Mouse (Mus musculus) adipocyte (in vitro differentiated cells): ENCODE results near the gene Hes2.

Experiments used
- DNase-seq: peaks from one replicate; pipeline ENCODE4 v3.0.0-alpha.2; 2016; ENCODE audit warnings: low spot score

Hes2 gene

DNA sequence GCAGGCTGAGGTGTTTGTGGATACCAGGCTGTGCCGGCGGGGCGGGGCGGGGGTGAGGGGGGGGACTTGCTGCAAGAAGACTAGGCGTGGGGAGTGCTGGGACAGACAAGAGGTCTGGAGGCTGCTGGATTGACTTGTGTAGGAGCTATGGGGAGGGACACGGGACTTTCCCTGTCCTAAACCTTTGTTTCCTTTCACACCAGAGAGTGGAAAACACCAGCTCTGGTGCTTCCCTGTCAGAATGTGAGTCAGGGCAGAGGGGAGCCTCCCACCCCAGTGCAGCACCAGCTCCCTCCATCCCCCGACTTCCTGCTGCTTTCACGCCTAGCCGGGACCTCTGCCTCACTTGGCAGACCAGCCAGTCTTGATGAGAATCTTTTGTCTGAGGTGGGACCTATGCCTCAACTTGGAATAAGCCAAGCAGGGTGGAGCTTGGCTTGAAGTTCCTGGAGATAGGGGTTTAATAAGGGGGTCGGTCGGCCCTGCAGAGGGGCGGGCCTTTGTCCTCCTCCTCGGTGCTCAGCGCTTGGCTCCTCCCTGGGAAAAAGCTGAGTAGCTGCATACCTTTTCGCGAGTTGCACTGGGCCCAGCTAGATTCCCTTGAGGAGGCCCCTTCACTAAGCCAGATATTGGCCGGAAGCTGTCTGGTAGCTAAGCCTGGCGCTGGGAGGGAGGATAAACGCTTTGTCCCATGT is 27.0 kb downstream of the Hes2 start:
- DNase-seq, result peak; percentile 88

DNA sequence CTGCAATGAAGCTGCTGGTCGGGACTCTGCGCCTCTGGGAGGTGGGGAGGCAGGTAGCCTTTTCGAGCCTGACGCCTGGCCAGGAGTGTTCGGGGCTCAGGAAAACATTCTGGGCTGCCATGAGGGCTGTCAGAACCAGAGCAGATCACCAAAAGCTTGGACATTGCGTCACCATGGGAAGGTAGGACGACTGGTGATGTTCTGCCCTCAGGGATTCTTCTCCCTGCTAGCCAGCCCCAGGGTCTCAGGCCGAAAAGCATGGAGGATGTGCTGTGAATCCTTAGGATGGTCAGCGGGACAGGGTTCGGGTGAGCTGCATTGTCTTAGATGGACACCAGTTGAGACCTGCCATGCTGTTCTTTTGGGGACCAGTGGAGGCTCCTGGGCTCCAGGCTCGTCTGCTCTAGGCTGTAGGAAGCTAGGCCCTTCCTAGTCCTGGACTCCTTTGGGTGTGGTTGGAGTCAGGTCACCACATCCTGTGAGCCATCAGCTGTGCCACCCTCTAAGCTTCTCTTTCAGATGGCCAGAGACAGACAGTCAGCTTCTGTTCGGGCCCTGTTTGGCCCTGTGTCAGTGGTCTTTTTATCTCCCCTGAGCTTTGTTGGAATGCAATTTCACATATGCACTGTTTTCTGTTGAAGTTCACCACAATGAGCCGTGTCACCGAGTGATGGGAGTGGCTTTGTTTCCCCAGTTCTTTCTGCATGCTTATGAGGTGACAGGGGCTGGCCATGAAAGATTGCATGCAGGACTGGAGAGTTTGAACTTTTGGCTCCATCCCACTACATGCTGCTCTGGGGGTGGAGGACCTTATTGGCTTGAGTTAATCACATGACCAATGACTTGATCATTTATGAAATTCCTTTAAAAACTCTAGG is 27.8 kb downstream of the Hes2 start:
- DNase-seq, result peak; percentile 73

DNA sequence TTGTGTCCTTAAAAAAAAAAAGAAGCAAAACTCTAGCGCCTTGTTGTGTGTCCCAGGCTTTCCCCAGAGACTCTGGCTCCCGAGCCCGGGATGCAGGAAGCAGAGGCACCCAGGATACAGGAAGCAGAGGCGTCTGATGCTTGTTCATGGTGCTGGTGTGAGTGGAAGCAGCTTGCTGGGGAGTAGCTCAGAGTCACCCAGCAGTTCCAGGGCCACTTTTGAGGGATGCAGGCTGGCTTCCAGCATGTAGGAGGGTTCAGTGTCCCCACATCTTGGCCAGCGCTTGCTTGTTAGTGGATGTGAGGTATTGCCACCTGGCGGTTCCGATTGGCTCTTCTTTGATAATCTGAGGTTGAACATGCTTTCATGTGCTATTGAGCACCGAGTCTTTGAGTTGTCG is 28.5 kb downstream of the Hes2 start:
- DNase-seq, result no peak

DNA sequence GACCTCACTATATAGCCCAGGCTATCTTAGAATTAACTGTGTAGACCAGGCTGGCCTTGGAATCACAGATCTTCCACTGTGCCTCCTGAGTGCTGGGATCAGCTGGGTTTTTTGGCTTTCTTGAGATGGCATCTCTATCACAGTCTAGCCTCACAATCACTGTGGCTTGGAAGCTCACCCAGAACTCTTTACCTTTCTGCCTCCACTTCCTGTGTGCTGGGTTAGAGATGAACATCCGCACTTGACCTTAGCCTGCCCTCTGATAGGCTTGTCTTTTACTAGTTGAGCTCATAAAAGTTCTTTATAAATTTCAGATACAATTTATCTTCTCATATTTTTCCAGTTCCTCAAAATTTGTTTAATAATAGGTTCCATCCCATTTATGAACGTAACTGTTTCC is 30.0 kb downstream of the Hes2 start:
- DNase-seq, result no peak

DNA sequence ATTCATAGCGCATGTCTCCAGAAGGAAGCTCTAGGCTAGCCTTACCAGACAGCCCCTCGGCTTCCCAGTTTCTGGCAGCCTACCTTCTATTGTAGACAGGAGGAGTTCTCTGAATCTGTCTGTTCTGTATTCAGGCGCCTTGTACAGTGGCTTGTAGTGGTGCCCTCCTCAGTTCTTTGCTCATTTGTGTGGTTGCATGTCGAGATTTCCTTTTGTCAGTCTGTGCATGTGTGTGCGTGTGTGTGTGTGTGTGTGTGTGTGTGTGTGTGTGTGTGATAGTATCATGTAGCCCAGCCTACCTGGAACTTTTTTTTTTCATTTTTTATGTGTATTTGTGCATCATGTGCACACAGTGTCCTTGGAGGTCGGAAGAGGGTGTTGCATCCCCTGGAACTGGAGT is 30.4 kb downstream of the Hes2 start:
- no peak for DNase-seq

DNA sequence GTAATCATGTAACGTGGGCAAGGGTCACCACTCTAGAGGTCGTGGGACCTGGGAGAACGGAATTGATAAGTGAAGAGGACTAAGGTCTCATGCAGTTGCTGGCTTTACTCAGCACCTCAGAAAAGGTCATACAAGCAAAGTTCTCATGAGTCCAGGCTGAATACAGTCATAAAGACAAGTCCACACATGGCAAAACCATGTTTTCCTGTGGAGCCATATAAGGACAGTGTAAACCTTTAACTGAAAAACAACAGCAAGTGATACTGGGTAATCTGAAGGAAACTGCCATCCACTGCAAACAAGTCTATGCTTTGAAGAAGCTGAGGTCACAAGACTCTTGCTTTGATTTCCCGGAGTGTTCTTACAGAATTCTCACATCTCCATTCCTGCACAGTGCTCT is 31.0 kb downstream of the Hes2 start:
- no peak for DNase-seq

DNA sequence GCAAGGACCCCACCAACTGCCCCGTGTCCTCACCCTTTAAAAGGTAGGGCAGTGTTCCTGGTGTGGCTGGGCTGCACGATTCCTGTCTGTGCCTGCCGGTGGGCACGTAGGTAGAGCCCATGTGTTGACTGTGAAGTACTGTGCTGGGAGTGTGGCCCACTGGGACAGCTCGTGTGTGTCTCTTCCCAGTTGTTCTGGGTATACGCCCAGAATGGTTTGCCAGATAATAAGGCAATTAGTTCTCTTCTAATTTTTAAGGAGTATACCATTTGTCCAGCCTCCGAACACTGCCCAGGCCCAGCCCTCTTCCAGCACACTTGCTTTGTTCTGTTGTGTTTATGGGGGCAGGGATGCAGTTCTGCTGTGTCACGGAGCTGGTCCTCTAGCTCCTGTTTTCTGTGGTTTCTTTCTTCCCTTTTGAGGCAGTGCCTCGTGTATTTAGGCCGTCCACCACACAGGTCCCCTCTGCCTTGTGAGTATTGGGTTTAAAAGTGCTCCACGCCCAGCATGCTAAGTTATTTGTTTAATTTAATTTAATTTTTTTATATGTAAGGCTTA is 31.5 kb downstream of the Hes2 start:
- DNase-seq, result no peak

DNA sequence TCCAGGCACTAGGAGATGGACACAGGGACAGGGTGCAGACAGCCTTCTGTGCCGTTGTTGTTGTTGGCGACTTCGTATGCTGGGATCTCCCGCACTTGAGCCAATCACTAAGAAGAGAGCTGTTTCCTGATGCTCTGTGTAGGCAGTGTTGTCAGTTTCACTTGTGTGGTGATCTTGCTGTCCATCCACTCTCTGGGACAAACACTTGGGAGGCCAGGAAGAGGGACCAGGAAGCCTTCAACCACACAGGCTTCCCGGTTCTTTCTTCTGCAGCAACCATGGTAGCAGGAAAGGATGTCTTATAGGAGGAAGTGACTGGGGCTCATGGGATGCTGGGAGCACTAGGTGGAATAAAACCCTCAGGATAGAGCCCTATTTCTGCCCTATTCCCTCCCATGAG is 32.0 kb downstream of the Hes2 start:
- DNase-seq, result no peak

DNA sequence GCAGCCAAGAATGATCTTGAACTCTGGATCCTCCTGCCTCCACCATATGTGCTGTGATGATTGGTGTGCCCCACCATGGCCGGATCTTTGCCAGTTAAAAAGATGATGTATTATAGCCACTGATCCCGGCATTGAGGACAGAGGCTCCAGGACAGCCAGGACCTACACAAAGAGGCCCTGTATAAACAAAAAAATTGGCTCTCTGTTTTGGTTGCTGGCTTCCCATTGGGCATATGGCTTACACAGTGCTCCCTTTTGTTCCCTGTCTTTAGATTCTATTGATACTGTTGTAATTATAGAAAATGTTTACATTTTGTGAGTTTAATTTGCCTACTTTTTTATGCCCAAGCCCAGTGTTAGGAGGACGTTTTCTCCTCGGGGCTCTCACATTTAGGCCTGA is 33.9 kb downstream of the Hes2 start:
- no peak for DNase-seq

DNA sequence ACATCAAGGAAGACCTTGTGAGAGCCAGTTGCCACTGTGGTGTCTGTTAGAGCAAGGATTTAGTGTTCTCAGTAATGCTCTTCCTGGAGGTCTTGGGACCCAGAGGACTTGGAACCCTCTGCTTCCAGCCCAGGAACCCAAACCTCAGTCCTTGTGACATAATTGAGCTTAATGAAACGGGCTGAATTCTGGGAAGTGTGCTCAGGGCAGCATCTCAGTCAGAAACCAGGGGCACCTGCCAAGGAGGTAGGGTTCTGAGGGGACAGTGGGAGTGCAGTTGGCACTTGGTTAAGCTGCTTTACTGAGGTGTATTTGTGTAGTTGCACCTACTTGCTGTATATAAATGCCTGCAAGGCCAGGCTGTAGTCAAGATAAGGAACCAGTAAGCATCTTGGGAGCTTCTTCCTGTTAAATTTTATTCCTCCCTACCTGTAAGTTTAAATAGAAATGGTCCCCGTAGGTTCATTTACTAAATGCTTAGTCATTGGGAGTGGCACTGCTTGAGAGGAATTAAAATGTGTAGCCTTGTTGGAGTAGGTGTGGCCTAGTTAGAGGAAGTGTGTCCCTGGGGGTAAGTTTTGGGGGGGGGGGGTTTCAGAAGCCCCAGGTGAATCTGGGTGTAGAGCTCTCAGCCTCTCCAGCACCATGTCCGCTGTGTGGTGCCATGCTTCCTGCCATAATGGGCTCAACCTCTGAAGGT is 36.0 kb downstream of the Hes2 start:
- no peak for DNase-seq

DNA sequence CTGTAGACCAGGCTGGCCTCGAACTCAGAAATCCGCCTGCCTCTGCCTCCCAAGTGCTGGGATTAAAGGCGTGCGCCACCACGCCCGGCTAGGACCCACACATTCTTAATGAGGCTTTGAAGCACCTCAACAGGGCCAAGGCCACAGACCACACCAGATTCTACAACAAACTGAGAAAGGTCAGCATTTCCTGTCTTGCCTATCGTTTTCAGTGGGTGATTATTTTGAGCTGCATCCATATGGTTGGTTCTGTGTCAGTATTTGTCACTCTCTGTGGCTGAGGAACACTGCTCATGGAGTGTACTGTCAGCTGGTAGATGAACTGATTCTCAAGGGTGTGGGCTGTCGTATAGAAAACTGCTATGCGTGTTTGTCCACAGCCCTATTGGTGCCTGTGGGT is 37.6 kb downstream of the Hes2 start:
- no peak for DNase-seq

DNA sequence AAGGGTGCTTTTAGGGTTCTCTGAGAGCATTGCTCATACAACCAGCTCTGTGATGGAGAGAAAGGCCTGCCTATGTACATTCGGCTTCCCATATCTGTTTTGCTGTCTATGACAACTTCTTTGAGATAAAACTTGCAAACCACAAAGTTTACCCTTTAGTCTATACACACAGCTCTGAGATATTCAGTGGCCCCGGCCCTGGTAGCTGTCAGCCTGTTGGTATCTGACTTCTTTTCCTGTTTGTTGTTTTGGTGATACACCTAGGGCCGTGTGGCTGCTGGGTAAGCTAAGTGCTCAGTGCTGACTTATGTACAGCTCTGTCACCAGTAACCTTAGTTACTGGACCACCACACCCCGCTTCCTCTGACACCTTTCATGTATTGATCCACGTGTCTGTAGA is 38.9 kb downstream of the Hes2 start:
- no peak for DNase-seq

DNA sequence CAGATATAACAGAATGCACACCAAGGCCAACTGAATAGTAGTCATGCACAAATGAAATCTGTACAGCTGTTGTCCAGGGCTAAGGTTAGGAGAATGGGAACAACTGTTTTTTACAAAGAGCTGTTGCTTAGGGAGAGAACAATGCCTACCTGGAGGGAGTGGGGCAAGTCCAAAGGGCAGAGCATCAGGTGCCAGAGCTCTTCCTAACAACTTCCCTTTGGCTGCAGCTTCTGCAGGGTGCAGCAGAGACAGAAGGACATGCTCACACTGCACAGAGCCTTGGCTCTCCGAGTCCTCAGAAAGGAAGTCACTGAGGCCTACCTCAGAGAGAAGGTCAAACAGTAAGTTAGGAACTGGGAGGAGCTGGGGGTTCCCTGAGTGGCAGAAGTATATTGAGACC is 41.0 kb downstream of the Hes2 start:
- no peak for DNase-seq

DNA sequence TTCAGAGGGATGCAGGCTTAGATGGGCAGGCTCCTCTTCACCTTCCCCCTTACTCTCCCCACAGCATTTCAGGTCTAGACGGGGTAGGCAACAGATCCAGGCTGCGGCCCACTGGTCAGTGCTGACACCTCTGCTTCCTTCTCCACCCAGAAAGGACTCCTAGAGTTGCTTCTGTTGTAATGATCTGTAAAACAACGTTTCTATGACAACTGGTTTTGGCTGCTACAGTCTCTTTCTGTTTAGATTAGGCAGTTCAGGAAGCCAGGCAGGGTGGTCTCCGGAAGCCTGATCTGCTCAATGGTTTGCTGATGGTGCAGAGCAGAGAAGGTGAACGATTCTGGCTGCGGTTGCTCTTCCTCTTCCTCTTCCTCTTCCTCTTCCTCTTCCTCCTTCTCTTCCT is 42.8 kb downstream of the Hes2 start:
- no peak for DNase-seq

DNA sequence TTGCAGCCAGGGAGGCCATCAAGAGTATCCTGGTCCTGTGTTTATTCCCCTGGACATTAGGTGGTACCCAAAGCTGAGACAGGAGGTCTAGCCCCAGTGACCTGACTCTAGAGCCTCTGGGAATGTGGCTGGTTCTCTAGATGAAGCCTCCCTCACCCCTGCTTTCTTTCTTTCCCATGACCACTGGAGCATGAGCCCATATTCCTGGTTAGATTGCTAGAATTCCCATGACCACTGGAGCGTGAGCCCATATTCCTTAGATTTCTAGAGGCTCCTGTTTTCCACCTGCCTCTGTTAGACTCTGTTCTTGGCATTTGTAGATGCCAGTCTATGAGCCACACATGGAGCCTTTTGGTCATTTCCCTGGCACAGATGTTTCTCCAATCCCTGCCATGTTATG is 43.8 kb downstream of the Hes2 start:
- no peak for DNase-seq

DNA sequence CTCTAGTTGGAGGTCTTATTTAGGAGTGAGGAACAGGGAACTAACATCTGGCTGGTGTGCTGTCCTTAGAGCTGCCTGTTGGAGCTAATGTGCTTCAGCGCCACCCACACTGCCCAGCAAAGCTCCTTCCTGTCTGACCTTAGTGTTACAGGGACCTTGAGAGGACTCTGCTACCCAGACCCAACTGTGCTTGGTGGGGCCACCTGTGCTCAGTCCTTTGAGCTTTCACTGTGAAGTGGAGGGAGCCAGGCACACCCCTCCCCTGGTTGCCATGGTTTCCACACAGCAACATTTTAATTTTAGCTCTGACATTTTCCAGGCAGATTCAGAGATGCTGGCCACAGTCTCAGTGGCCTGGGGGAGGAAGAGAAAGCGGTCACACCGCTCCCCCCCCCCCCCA is 44.2 kb downstream of the Hes2 start:
- DNase-seq, result no peak

DNA sequence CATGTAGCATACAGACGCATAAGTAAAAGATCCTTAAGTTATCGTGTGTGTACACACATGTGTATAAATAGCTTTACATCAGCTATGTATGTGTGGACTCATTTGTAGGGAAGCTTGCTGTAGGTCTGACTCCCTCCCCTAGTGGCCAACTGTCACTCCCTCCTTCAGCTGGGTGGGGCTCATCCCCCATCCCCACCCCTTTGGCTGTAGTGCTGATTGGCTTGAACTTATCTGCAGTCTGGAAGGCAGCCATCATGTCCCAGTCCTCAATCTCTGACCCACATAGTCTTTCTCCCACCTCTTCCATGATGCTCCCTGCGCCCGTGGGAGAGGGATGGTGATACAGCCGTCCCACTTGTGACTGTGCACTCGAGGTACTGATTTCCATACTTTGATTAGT is 46.0 kb downstream of the Hes2 start:
- DNase-seq, result no peak

DNA sequence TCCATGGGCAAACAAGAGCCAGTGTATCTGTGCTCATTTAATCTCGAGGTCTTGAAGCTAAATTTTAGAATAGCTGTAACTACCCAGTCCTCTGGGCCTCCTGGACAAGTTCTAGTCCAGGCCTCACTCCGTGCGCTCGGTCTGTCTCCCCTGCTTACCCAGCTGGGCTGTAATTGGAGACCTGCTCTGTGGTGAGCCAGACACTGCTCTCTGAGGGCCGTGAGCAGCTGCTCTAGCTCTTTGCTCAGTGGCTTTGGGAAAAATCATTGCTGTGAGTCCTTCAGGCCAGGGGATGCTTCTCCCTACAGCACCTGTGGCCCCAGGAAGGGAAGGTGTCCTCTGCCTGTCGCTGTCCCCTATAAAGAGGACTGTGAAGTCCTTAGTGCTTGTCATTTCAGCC is 47.5 kb downstream of the Hes2 start:
- no peak for DNase-seq

DNA sequence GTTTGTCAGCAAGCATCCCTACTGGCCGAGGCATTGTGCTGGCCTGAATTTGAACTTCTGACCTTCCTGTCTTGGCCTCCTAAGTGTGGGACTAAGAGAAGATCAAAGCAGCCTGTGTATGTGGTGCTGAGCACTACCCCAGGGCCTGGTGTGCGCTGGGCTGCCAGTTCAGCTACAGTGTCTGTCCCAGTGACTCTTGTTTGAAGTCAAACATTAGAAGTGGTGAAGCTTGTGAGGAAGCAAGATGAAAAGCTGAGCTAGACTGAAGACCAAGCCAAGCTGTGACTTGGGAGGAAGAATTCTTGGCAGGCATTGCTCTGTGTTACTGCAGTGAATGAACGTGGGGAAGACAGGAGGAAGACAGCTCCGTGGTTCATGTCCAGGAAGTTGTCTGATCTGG is 51.0 kb downstream of the Hes2 start:
- DNase-seq, result no peak
